Mouse (Mus musculus) midbrain, embryonic 11.5 days (tissue): ENCODE measurements around the gene Proser3. TPM values are rescaled to one million over a fixed set of nuclear protein-coding genes. Genes with fewer than 3 reads are reported as not detected.
A peak's percentile ranks its signal among the peaks of the same experiment; 100 is the strongest.

Source experiments
- ATAC-seq: fragments of 200-750 bp; cut with Nextera tagmentation; 2 replicates; pipeline ENCODE4 v1.8.0; 2017; ENCODE audit warnings: moderate TSS enrichment, moderate library complexity; ENCODE audit not compliant: low FRiP score
- DNase-seq: peaks from one replicate; pipeline ENCODE4 v3.0.0; 2015; ENCODE audit warnings: low spot score; ENCODE audit errors: missing footprints
- H3K27ac ChIP-seq: fragments of 300-500 bp; sonication (generic); 2 replicates; pipeline ENCODE4 v1.5.1; 2014; ENCODE audit warnings: low read depth, low read length
- H3K27me3 ChIP-seq: fragments of 300-500 bp; sonication (generic); 2 replicates; pipeline ENCODE4 v1.6.1; 2014; ENCODE audit warnings: mild to moderate bottlenecking, low read length, moderate library complexity, mixed read lengths; ENCODE audit not compliant: control insufficient read depth, insufficient read depth
- H3K36me3 ChIP-seq: fragments of 300-500 bp; sonication (generic); 2 replicates; pipeline ENCODE4 v1.6.1; 2014; ENCODE audit warnings: mild to moderate bottlenecking, low read length, moderate library complexity, mixed read lengths; ENCODE audit not compliant: control insufficient read depth, insufficient read depth
- H3K4me1 ChIP-seq: fragments of 300-500 bp; sonication (generic); 2 replicates; pipeline ENCODE4 v1.6.1; 2014; ENCODE audit warnings: low read length; ENCODE audit not compliant: control insufficient read depth, insufficient read depth
- H3K4me2 ChIP-seq: fragments of 300-500 bp; sonication (generic); 2 replicates; pipeline ENCODE4 v1.6.1; 2014; ENCODE audit warnings: mild to moderate bottlenecking, moderate library complexity
- H3K4me3 ChIP-seq: fragments of 300-500 bp; sonication (generic); 2 replicates; pipeline ENCODE4 v1.5.1; 2014; ENCODE audit warnings: low read depth, low read length
- H3K9ac ChIP-seq: fragments of 300-500 bp; sonication (generic); 2 replicates; pipeline ENCODE4 v1.6.1; 2014; ENCODE audit warnings: low read length
- H3K9me3 ChIP-seq: fragments of 300-500 bp; sonication (generic); 2 replicates; pipeline ENCODE4 v1.6.1; 2016; ENCODE audit warnings: low read length; ENCODE audit not compliant: control insufficient read depth
- WGBS: fragments of 180-500 bp; shearing (Covaris S2); extraction: QIAGEN DNeasy Blood & Tissue Kit; methylation state at CpG from one replicate; pipeline ENCODE4 v1.1.7; 2014; 5-methylcytosine and 5-hydroxymethylcytosine counted together
- microRNA-seq: library from miRNA; unstranded; fragments of <30 nt; microRNA quantifications from one replicate; pipeline ENCODE4, GENCODE M21; 2017
- polyA plus RNA-seq: library from polyadenylated mRNA; unstranded; fragments of >200 nt; fragmentation: Nextera tagmentation; extraction: Ambion mirVana; gene quantifications from 2 replicates; pipeline ENCODE4 v1.2.1, GENCODE M21; 2014

Proser3 gene
- polyA plus RNA-seq, 1 experiment from 2014 or later: 11.3 TPM

DNA sequence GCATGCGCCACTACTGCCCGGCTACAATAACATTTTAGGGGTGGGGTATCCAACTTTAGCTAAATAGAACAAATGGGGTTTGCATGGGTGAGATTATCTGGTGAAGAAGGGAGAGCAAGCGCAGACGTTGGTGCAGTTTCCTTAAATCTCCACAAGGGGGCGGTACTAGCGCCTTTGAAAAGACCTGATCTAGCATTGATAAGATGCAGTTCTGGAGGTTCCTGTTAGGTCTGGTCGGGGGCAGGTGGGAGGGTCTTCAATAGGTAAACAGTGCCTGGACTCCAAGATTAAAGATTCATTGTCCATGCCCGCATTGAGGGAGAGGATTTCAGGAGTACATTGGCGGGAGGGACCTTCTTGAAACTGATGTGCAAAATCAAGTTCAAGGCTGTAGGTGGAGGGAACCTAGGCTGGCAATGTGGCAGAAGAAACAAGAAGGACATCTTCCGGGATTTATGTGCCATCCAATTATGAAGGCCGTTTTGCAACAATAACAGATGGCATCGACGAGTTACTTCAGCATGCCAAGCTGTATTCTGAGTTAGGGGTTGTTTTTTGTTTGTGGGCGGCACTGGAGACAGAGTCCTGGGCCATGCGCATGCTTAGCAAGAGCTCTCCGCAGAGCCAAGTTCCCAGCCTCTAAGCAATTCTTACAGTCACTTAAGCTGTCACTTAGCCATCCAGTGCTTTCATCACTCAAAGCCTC, 61.7 kb downstream of the Proser3 start:
- Histone ChIP-seq H3K9me3 (no peaks in the 10 kb centered on the region), H3K4me2 (no peak overlapping the region), H3K36me3 (no peaks in the 10 kb centered on the region), H3K4me1 (no peaks in the 10 kb centered on the region), H3K27ac (no peak overlapping the region), H3K27me3 (no peaks in the 10 kb centered on the region), H3K4me3 (no peak overlapping the region), H3K9ac (no peak overlapping the region)
- ATAC-seq: no peak
- DNase-seq: peak; percentile 92
- 35% methylated on average over 16 of the region's 16 CpGs for WGBS

Small RNA genes lying within 50 kb of the gene (microRNA-seq; reads per million reads assigned to microRNA genes)
- gene Gm38670: 1.9 reads per million, percentile 3 among the genes with 10 or more reads in this experiment
- gene Mir3569: 0.76 reads per million

Other genes with a start within 250 kb of the Proser3 start
- gene Alkbh6, start 243.6 kb downstream of the Proser3 start, polyA plus RNA-seq: 84.3 and 86.0 TPM in 2 replicates
- gene Syne4, start 237.5 kb downstream of the Proser3 start, polyA plus RNA-seq: 8.2 and 8.4 TPM in 2 replicates
- gene E130208F15Rik, start 230.6 kb downstream of the Proser3 start, polyA plus RNA-seq: 0.52 TPM in 1 of 2 replicates, not detected in the other
- 23.1 and 24.5 TPM in 2 replicates for gene Sdhaf1, start 228.4 kb downstream of the Proser3 start, polyA plus RNA-seq
- 5.3 and 5.9 TPM in 2 replicates for gene Lrfn3, start 189.5 kb downstream of the Proser3 start, polyA plus RNA-seq
- gene Tyrobp, start 138.5 kb downstream of the Proser3 start, polyA plus RNA-seq: 16.6 and 19.7 TPM in 2 replicates
- gene Hcst, start 132.4 kb downstream of the Proser3 start, polyA plus RNA-seq: 0.43 and 0.45 TPM in 2 replicates
- gene Nfkbid, start 130.6 kb downstream of the Proser3 start, polyA plus RNA-seq: 0.63 and 1.2 TPM in 2 replicates
- gene Aplp1, start 106.8 kb downstream of the Proser3 start, polyA plus RNA-seq: 128 and 134 TPM in 2 replicates
- 0.58 and 0.61 TPM in 2 replicates for gene Kirrel2, start 94.6 kb downstream of the Proser3 start, polyA plus RNA-seq
- not detected in 2 replicates for gene Nphs1, start 94.0 kb downstream of the Proser3 start, polyA plus RNA-seq
- gene Prodh2, start 58.7 kb downstream of the Proser3 start, polyA plus RNA-seq: not detected in 2 replicates
- 32.0 and 41.1 TPM in 2 replicates for gene Arhgap33, start 17.2 kb downstream of the Proser3 start, polyA plus RNA-seq
- gene Hspb6, start 121 bp downstream of the Proser3 start, polyA plus RNA-seq: 4.2 and 4.6 TPM in 2 replicates
- gene Lin37, start 7.5 kb upstream of the Proser3 start, polyA plus RNA-seq: 48.7 and 49.7 TPM in 2 replicates
- gene U2af1l4, start 11.0 kb upstream of the Proser3 start, polyA plus RNA-seq: 90.7 and 94.8 TPM in 2 replicates
- gene Gm49396, start 11.0 kb upstream of the Proser3 start, polyA plus RNA-seq: 6.9 and 7.5 TPM in 2 replicates
- gene Psenen, start 11.3 kb upstream of the Proser3 start, polyA plus RNA-seq: 98.0 and 110 TPM in 2 replicates
- 4.0 and 4.1 TPM in 2 replicates for gene Igflr1, start 13.1 kb upstream of the Proser3 start, polyA plus RNA-seq
- 10.3 and 10.7 TPM in 2 replicates for gene Kmt2b, start 36.4 kb upstream of the Proser3 start, polyA plus RNA-seq
- gene Zbtb32, start 46.6 kb upstream of the Proser3 start, polyA plus RNA-seq: 0.21 and 0.25 TPM in 2 replicates
- 0.67 and 1.0 TPM in 2 replicates for gene Upk1a, start 60.5 kb upstream of the Proser3 start, polyA plus RNA-seq
- 791 and 797 TPM in 2 replicates for gene Cox6b1, start 73.9 kb upstream of the Proser3 start, polyA plus RNA-seq
- gene Etv2, start 83.6 kb upstream of the Proser3 start, polyA plus RNA-seq: not detected in 2 replicates
- gene Rbm42, start 98.0 kb upstream of the Proser3 start, polyA plus RNA-seq: 112 and 138 TPM in 2 replicates
- gene Haus5, start 112.7 kb upstream of the Proser3 start, polyA plus RNA-seq: 51.0 and 52.4 TPM in 2 replicates
- not detected in 2 replicates for gene Pmis2, start 119.3 kb upstream of the Proser3 start, polyA plus RNA-seq
- not detected in 2 replicates for gene 2200002J24Rik, start 146.6 kb upstream of the Proser3 start, polyA plus RNA-seq
- 0.70 and 1.1 TPM in 2 replicates for gene Atp4a, start 159.9 kb upstream of the Proser3 start, polyA plus RNA-seq
- gene Tmem147, start 177.2 kb upstream of the Proser3 start, polyA plus RNA-seq: 140 and 153 TPM in 2 replicates
- 0.19 and 0.48 TPM in 2 replicates for gene Gapdhs, start 191.4 kb upstream of the Proser3 start, polyA plus RNA-seq
- 0.54 and 1.1 TPM in 2 replicates for gene Sbsn, start 199.2 kb upstream of the Proser3 start, polyA plus RNA-seq
- not detected in 2 replicates for gene Dmkn, start 211.5 kb upstream of the Proser3 start, polyA plus RNA-seq
- gene Krtdap, start 235.6 kb upstream of the Proser3 start, polyA plus RNA-seq: not detected in 2 replicates